Mouse (Mus musculus): ENCODE results near the gene Spag5. TPM values are rescaled to one million over a fixed set of nuclear protein-coding genes. Genes with fewer than 3 reads are reported as not detected.
A peak's percentile ranks its signal among the peaks of the same experiment; 100 is the strongest.

The Spag5 gene
- total RNA-seq (2014; rRNA removed; ENCODE audit: low replicate concordance) (16.8 and 23.4 TPM in 2 replicates), polyA plus RNA-seq (2015; fragmentation: Nextera tagmentation; extraction: Ambion mirVana) (5.5 and 6.8 TPM in 2 replicates)

DNA sequence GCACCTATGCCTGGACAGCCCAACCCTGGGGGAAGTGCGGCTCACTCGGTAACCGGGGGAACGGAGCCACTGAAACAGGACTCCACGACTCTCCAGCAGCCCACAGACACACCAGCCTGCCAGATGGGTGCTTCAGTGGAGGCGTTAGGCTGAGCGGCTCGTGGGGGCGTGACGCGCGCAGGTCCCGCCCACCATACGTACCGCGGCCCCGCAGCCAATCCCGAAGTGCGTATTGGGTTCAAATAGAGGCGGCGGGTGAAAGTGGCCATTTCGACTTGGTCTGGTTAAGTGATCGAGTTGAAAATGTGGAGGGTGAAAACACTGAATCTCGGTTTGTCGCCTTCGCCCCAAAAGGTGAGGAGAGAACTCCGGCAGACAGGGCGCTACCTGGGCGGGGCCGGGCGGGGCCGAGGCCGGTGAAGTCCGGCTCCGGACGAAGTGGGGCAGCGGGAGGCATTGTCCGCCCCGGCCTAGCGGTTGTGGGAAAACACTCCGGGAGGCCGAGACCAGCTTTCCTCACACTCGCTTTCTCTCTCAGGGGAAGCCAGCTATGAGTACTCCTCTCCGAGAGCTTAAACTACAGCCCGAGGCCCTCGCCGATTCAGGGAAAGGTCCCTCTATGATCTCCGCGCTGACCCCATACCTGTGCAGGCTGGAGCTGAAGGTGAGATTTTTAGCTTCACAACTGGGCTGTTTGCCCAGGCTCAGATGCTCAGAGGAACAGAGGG, at the start of gene Spag5:
Gene Spag5 (plus strand): TSS at position 173 of the 728 bp plus-strand sequence.
- Histone ChIP-seq H3K4me3 (ENCODE audit: low read depth, low read length) (peak within 1 kb of the TSS; percentile 87), H3K27me3 (ENCODE audit: control insufficient read depth, insufficient read depth, low read length) (no peaks in the 10 kb centered on the region), H3K36me3 (replicated peaks; ENCODE audit: control insufficient read depth, insufficient read depth, low read length) (peaks cover 21% of the 10 kb centered on the region), H3K9me3 (replicated peaks; ENCODE audit: control insufficient read depth, low read length) (no peaks in the 10 kb centered on the region), H3K4me2 (ENCODE audit: low read depth, low read length) (peak within 1 kb of the TSS; percentile 96), H3K27ac (ENCODE audit: low read depth) (peak within 1 kb of the TSS; percentile 74), H3K4me1 (ENCODE audit: control insufficient read depth, insufficient read depth) (0 out of 2 replicates have a peak, but pooled peaks cover 8% of the 10 kb centered on the region), H3K9ac (replicated peaks; ENCODE audit: low read depth, low read length) (peak within 1 kb of the TSS; percentile 73)
- TF ChIP-seq CTCF (IDR thresholded peaks at IDR 0.05; ENCODE audit: low read depth) (no peak), EP300 (IDR thresholded peaks at IDR 0.05; ENCODE audit: low read depth) (no peak)
- DNase-seq (ENCODE audit: low spot score) (peak; percentile 90), ATAC-seq (ENCODE audit: insufficient read depth, low read depth) (peak; percentile 100)
- WGBS = under 1% methylated on average over 49 of the region's 49 CpGs

DNA sequence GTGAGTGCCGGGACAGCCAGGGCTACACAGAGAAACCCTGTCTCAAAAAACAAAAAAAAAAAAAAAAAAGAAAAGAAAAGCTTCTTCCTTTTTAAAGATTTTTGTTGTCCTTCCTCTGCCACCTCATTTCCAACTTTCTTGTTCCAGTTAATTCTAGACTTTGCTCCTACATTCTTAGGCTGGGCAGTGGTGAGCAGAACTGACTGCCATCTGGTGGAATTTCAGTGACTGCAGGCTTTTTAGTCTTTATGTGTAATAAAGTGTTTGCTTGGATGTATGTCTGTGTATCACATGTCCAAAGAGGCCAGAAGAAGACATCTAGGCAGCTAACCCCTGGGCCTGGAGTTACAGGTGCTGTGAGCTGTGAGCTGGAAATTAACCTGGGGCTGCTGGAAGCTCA, 44.7 kb upstream of the Spag5 start:
- ATAC-seq (ENCODE audit: insufficient read depth, low read depth) = no peak
- H3K36me3 ChIP-seq (replicated peaks; ENCODE audit: control insufficient read depth, insufficient read depth, low read length) = peaks cover 31% of the 10 kb centered on the region
- no peaks in the 10 kb centered on the region for H3K9me3 ChIP-seq (replicated peaks; ENCODE audit: control insufficient read depth, low read length)
- no peaks in the 10 kb centered on the region for H3K4me1 ChIP-seq (ENCODE audit: control insufficient read depth, insufficient read depth)
- no peak overlapping the region for H3K4me2 ChIP-seq (ENCODE audit: low read depth, low read length)
- H3K27ac ChIP-seq (ENCODE audit: low read depth) = no peak overlapping the region
- H3K27me3 ChIP-seq (ENCODE audit: control insufficient read depth, insufficient read depth, low read length) = 0 out of 2 replicates have a peak, but pooled peaks cover 3% of the 10 kb centered on the region
- 89% methylated on average over 1 of the region's 1 CpGs for WGBS
- no peak for DNase-seq (ENCODE audit: low spot score)
- H3K4me3 ChIP-seq (ENCODE audit: low read depth, low read length) = no peak overlapping the region
- TF ChIP-seq EP300 (IDR thresholded peaks at IDR 0.05; ENCODE audit: low read depth) = no peak
- peak; percentile 26 for TF ChIP-seq CTCF (IDR thresholded peaks at IDR 0.05; ENCODE audit: low read depth)
- H3K9ac ChIP-seq (replicated peaks; ENCODE audit: low read depth, low read length) = no peak overlapping the region

- Histone ChIP-seq H3K36me3 (replicated peaks; ENCODE audit: control insufficient read depth, insufficient read depth, low read length) (peaks cover 25% of the 10 kb centered on the region), H3K4me2 (ENCODE audit: low read depth, low read length) (peak overlapping the region; percentile 91), H3K9ac (replicated peaks; ENCODE audit: low read depth, low read length) (no peak overlapping the region), H3K4me3 (ENCODE audit: low read depth, low read length) (peak overlapping the region; percentile 97), H3K4me1 (ENCODE audit: control insufficient read depth, insufficient read depth) (no peaks in the 10 kb centered on the region), H3K9me3 (replicated peaks; ENCODE audit: control insufficient read depth, low read length) (no peaks in the 10 kb centered on the region), H3K27ac (ENCODE audit: low read depth) (no peak overlapping the region), H3K27me3 (ENCODE audit: control insufficient read depth, insufficient read depth, low read length) (0 out of 2 replicates have a peak, but pooled peaks cover 3% of the 10 kb centered on the region)
- no peak for TF ChIP-seq CTCF (IDR thresholded peaks at IDR 0.05; ENCODE audit: low read depth)
- TF ChIP-seq EP300 (IDR thresholded peaks at IDR 0.05; ENCODE audit: low read depth) = no peak
- DNase-seq (ENCODE audit: low spot score) (no peak), ATAC-seq (ENCODE audit: insufficient read depth, low read depth) (no peak)
- WGBS = 85% methylated on average over 2 of the region's 2 CpGs
These were observed 40.7 kb upstream of the Spag5 start for GRCm38 (mm10) chr11:78260489-78261258.

DNA sequence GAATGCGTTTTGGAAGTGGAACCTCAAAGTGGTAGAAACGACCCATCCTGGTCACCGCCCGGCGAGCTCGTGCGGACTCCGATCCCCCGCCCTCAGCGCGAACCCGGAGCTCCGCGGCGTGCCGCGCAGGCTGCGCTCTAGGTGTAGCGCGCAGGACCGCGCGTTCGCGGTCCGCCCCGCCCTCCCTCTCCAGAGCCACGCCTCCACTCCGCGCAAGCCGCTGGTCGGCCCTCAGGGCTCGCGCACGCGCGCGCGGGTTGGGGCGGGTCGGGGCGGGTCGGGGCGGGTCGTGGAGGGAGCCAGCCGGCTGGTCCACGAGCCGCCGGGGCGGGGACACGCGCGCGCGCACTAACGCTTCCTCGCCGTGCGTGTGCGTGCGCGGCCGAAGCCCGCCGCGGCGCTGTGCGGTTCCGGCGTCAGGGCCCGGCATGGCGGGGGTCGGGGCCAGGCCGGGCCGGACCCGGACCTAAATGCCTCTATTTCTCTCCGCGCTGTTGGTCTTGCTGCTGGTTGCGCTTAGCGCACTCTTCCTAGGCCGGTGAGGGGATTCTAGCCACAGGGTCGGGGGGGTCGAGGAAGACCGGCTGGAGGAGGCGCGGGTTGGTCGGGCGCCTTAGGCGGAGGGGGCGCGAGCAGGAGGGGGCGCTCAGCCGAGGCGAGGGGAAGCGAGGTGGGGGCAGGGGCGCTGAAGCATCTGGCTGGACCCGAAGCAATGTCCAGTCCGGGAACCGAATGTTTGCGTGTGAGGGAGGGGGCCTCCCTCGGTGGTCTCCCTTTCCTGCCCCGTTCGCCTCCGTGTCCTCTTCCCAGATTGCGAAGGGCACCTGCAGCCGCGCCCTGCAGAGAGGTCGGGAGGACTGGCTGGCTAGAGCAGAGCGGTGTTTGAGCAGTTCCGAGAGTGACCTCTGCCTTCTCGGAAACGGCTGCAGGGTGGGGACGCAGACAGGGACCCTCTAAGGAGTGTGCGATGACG, 39.7 kb upstream of the Spag5 start, which contains the start of gene 2610507B11Rik:
Gene 2610507B11Rik (plus strand): TSS at position 373 of the 973 bp plus-strand sequence.
- peak; percentile 97 for ATAC-seq (ENCODE audit: insufficient read depth, low read depth)
- H3K27me3 ChIP-seq (ENCODE audit: control insufficient read depth, insufficient read depth, low read length) = 0 out of 2 replicates have a peak, but pooled peaks cover 3% of the 10 kb centered on the region
- peaks cover 33% of the 10 kb centered on the region for H3K36me3 ChIP-seq (replicated peaks; ENCODE audit: control insufficient read depth, insufficient read depth, low read length)
- under 1% methylated on average over 98 of the region's 115 CpGs for WGBS
- peak within 1 kb of the TSS; percentile 91 for H3K4me2 ChIP-seq (ENCODE audit: low read depth, low read length)
- H3K9me3 ChIP-seq (replicated peaks; ENCODE audit: control insufficient read depth, low read length) = no peaks in the 10 kb centered on the region
- peak; percentile 91 for DNase-seq (ENCODE audit: low spot score)
- no peaks in the 10 kb centered on the region for H3K4me1 ChIP-seq (ENCODE audit: control insufficient read depth, insufficient read depth)
- TF ChIP-seq EP300 (IDR thresholded peaks at IDR 0.05; ENCODE audit: low read depth) = no peak
- 0 out of 2 replicates have a peak, but pooled peaks have one; percentile 10 for TF ChIP-seq CTCF (IDR thresholded peaks at IDR 0.05; ENCODE audit: low read depth)
- peak within 1 kb of the TSS; percentile 90 for H3K27ac ChIP-seq (ENCODE audit: low read depth)
- H3K9ac ChIP-seq (replicated peaks; ENCODE audit: low read depth, low read length) = peak within 1 kb of the TSS; percentile 83
- peak within 1 kb of the TSS; percentile 97 for H3K4me3 ChIP-seq (ENCODE audit: low read depth, low read length)
